Mouse (Mus musculus): ENCODE measurements around the gene Insr. TPM values are rescaled to one million over a fixed set of nuclear protein-coding genes. Genes with fewer than 3 reads are reported as not detected.

Gene Insr
- total and polyA plus RNA-seq, 3 experiments = 2.1 to 4.6 (median 3.0) TPM

DNA sequence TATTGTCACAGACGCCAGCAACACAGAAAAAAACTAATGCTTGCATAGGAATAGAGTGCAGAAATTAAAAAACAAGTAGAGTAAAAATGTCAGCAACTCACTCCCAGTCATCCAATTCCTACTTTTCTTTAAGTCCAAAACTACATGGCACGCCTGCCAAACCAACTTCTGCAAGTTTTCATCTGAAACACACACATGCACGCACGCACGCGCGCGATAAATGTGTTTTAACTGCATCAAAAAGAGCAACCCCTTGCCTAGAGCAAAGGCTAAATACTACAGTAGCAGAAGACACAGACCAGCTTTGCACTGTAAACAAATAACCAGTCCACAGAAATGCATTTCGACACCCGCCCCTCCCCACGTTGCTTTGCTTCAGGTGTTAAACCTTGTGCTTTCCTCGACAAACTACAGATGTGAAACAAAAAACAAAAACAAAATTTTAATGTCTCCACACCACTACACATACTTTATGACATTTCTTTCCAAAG, 59.5 kb downstream of the Insr start:
- TF ChIP-seq POLR2A (IDR thresholded peaks at IDR 0.05; ENCODE audit: low read depth, low read length) (no peak), CTCF (conservative IDR thresholded peaks at IDR 0.05 in 1 of 2, IDR thresholded peaks at IDR 0.05 in 1 of 2; ENCODE audit: low read depth in 2 of 2, low read length in 2 of 2) (no peak), POLR2AphosphoS2 (IDR thresholded peaks at IDR 0.05; ENCODE audit: low read depth, low read length) (no peak), ETS1 (conservative IDR thresholded peaks at IDR 0.05; ENCODE audit: low read depth, low read length) (no peak), NELFE (IDR thresholded peaks at IDR 0.05; ENCODE audit: low read depth, low read length) (no peak), MAZ (IDR thresholded peaks at IDR 0.05; ENCODE audit: low read depth, low read length) (no peak), TBP (conservative IDR thresholded peaks at IDR 0.05; ENCODE audit: low read depth, low read length) (no peak)
- DNase-seq (ENCODE audit: extremely low read depth) = no peak
- peaks cover 0 to 38% of the 10 kb centered on the region in 2 experiments; a peak in 2 of 4 replicates for H3K4me1 ChIP-seq (ENCODE audit: control insufficient read depth in 1 of 2, insufficient read depth in 2 of 2)
- H3K27ac ChIP-seq (ENCODE audit: insufficient read depth, low read depth) = no peak overlapping the region
- in situ Hi-C loops (cut with MboI; ENCODE audit: low pct_ligation_motif_present, low pct_unique_long_range_greater_than_20kb, low sequenced_read_pairs) (no loop called here), dilution Hi-C loops (cut with MboI; ENCODE audit: extremely low pct_ligation_motif_present, extremely low pct_unique_long_range_greater_than_20kb, low sequenced_read_pairs) (no loop called here)
- H3K27me3 ChIP-seq (replicated peaks) = no peaks in the 10 kb centered on the region
- H3K9me3 ChIP-seq (replicated peaks; ENCODE audit: low read length) = peaks cover under 1% of the 10 kb centered on the region
- H3K79me2 ChIP-seq (replicated peaks; ENCODE audit: control insufficient read depth, extremely low read depth, insufficient read depth, poor library complexity, severe bottlenecking) = no peaks in the 10 kb centered on the region
- H3K4me2 ChIP-seq (ENCODE audit: insufficient read depth, low read depth, poor library complexity, severe bottlenecking) = no peak overlapping the region
- no peak overlapping the region for H3K4me3 ChIP-seq (replicated peaks in 1 of 3; ENCODE audit: low read depth in 2 of 3, low read length in 2 of 3, poor library complexity in 1 of 3)
- no peak overlapping the region for H3K9ac ChIP-seq (ENCODE audit: insufficient read depth, low read depth)
- peaks cover 0 to 4% of the 10 kb centered on the region in 2 experiments for H3K36me3 ChIP-seq (replicated peaks in 1 of 2; ENCODE audit: control insufficient read depth in 1 of 2, insufficient read depth in 1 of 2, low read length in 1 of 2)

- Histone ChIP-seq H3K9ac (ENCODE audit: insufficient read depth, low read depth) (no peak overlapping the region), H3K4me1 (ENCODE audit: control insufficient read depth in 1 of 2, insufficient read depth in 2 of 2) (peaks cover 0 to 40% of the 10 kb centered on the region in 2 experiments; a peak in 2 of 4 replicates), H3K4me3 (replicated peaks in 1 of 3; ENCODE audit: low read depth in 2 of 3, low read length in 2 of 3, poor library complexity in 1 of 3) (no peak overlapping the region), H3K4me2 (ENCODE audit: insufficient read depth, low read depth, poor library complexity, severe bottlenecking) (no peak overlapping the region), H3K27ac (ENCODE audit: insufficient read depth, low read depth) (no peak overlapping the region), H3K36me3 (replicated peaks in 1 of 2; ENCODE audit: control insufficient read depth in 1 of 2, insufficient read depth in 1 of 2, low read length in 1 of 2) (peaks cover 0 to 4% of the 10 kb centered on the region in 2 experiments), H3K79me2 (replicated peaks; ENCODE audit: control insufficient read depth, extremely low read depth, insufficient read depth, poor library complexity, severe bottlenecking) (no peaks in the 10 kb centered on the region), H3K9me3 (replicated peaks; ENCODE audit: low read length) (peaks cover 3% of the 10 kb centered on the region), H3K27me3 (replicated peaks) (no peaks in the 10 kb centered on the region)
- no peak for TF ChIP-seq ETS1 (conservative IDR thresholded peaks at IDR 0.05; ENCODE audit: low read depth, low read length)
- no peak for TF ChIP-seq MYC (IDR thresholded peaks at IDR 0.05; ENCODE audit: low read depth, low read length)
- TF ChIP-seq USF1 (IDR thresholded peaks at IDR 0.05; ENCODE audit: low read depth, low read length) = no peak
- TF ChIP-seq CTCF (conservative IDR thresholded peaks at IDR 0.05 in 1 of 2, IDR thresholded peaks at IDR 0.05 in 1 of 2; ENCODE audit: low read depth in 2 of 2, low read length in 2 of 2) = no peak
- TF ChIP-seq NELFE (IDR thresholded peaks at IDR 0.05; ENCODE audit: low read depth, low read length) = no peak
- TF ChIP-seq RCOR1 (conservative IDR thresholded peaks at IDR 0.05; ENCODE audit: low read depth, low read length) = no peak
- no peak for TF ChIP-seq GABPA (IDR thresholded peaks at IDR 0.05; ENCODE audit: insufficient replicate concordance, low read depth, low read length)
- no peak for TF ChIP-seq EP300 (IDR thresholded peaks at IDR 0.05; ENCODE audit: low read length)
- no peak for TF ChIP-seq ZNF384 (IDR thresholded peaks at IDR 0.05; ENCODE audit: low read depth, low read length)
- no peak for TF ChIP-seq TCF12 (IDR thresholded peaks at IDR 0.05; ENCODE audit: low read depth, low read length)
- TF ChIP-seq RAD21 (IDR thresholded peaks at IDR 0.05; ENCODE audit: low read depth, low read length) = no peak
- no peak for TF ChIP-seq ZKSCAN1 (IDR thresholded peaks at IDR 0.05; ENCODE audit: borderline replicate concordance, low read depth, low read length)
- no peak for TF ChIP-seq MAFK (IDR thresholded peaks at IDR 0.05; ENCODE audit: insufficient replicate concordance, low read length)
- no peak for TF ChIP-seq NRF1 (IDR thresholded peaks at IDR 0.05; ENCODE audit: low read depth, low read length)
- TF ChIP-seq TBP (conservative IDR thresholded peaks at IDR 0.05; ENCODE audit: low read depth, low read length) = no peak
- no peak for TF ChIP-seq ELF1 (IDR thresholded peaks at IDR 0.05; ENCODE audit: low read depth, low read length)
- no peak for TF ChIP-seq BHLHE40 (IDR thresholded peaks at IDR 0.05; ENCODE audit: low read depth, low read length)
- no peak for TF ChIP-seq JUND (conservative IDR thresholded peaks at IDR 0.05; ENCODE audit: low read depth, low read length)
- no peak for DNase-seq (ENCODE audit: extremely low read depth)
- in situ Hi-C loops (cut with MboI; ENCODE audit: low pct_ligation_motif_present, low pct_unique_long_range_greater_than_20kb, low sequenced_read_pairs) (no loop called here), dilution Hi-C loops (cut with MboI; ENCODE audit: extremely low pct_ligation_motif_present, extremely low pct_unique_long_range_greater_than_20kb, low sequenced_read_pairs) (no loop called here)
These were observed 60.2 kb downstream of the Insr start for GRCm38 (mm10) chr8:3219266-3219665.

Data from CH12.LX (cell line).